Mouse (Mus musculus) liver, embryonic 14.5 days (tissue): ENCODE results near the gene Gpat3. TPM values are rescaled to one million over a fixed set of nuclear protein-coding genes. Genes with fewer than 3 reads are reported as not detected.

ENCODE experiments used
- ATAC-seq: fragments of 200-750 bp; cut with Nextera tagmentation; 2 replicates; pipeline ENCODE4 v1.8.0; 2017; ENCODE audit warnings: moderate number of reproducible peaks, mild to moderate bottlenecking, moderate library complexity; ENCODE audit not compliant: insufficient read depth
- DNase-seq, 3 experiments: peaks; one replicate each; pipeline ENCODE4 v3.0.0-alpha.2; 2012 to 2013; ENCODE audit warnings: low read depth in 3 of 3, low spot score in 3 of 3
- H3K27ac ChIP-seq: fragments of 300-500 bp; sonication (generic); 2 replicates; pipeline ENCODE4 v1.5.1; 2014; ENCODE audit warnings: moderate library complexity, mild to moderate bottlenecking, control low read depth, inconsistent platforms
- H3K27me3 ChIP-seq: fragments of 300-500 bp; sonication (generic); 2 replicates; pipeline ENCODE4 v1.6.1; 2014; ENCODE audit warnings: mild to moderate bottlenecking, low read length, moderate library complexity; ENCODE audit not compliant: control insufficient read depth, insufficient read depth
- H3K36me3 ChIP-seq: fragments of 300-500 bp; sonication (generic); replicated peaks from 2 replicates; pipeline ENCODE4 v1.6.1; 2014; ENCODE audit warnings: low read depth; ENCODE audit not compliant: control insufficient read depth, insufficient read depth
- H3K4me1 ChIP-seq, 2 experiments: fragments of 200-500 bp in 1 of 2; fragments of 300-500 bp in 1 of 2; sonication (generic) in 1 of 2; replicated peaks; 2 replicates each; pipeline ENCODE4 v1.6.1; 2012 to 2014; ENCODE audit warnings: antibody characterized with exemption in 1 of 2, inconsistent platforms in 1 of 2, low read length in 1 of 2; ENCODE audit not compliant: control insufficient read depth in 2 of 2, insufficient read depth in 2 of 2
- H3K4me2 ChIP-seq: fragments of 300-500 bp; sonication (generic); 2 replicates; pipeline ENCODE4 v1.6.1; 2014; ENCODE audit warnings: low read depth, mild to moderate bottlenecking, control low read depth, moderate library complexity
- H3K4me3 ChIP-seq, 2 experiments: fragments of 200-500 bp in 1 of 2; fragments of 300-500 bp in 1 of 2; sonication (generic) in 1 of 2; 2 replicates each; pipeline ENCODE4 v1.5.1; 2012 to 2014; ENCODE audit warnings: low read depth in 2 of 2, low read length in 2 of 2, mild to moderate bottlenecking in 2 of 2, control low read depth in 1 of 2, inconsistent platforms in 1 of 2, moderate library complexity in 1 of 2; ENCODE audit not compliant: insufficient read depth in 1 of 2
- H3K9ac ChIP-seq: fragments of 300-500 bp; sonication (generic); replicated peaks from 2 replicates; pipeline ENCODE4 v1.6.1; 2014; ENCODE audit warnings: mild to moderate bottlenecking, control low read depth, moderate library complexity
- H3K9me3 ChIP-seq: fragments of 300-500 bp; sonication (generic); 2 replicates; pipeline ENCODE4 v1.6.1; 2016; ENCODE audit warnings: low read length, mixed read lengths; ENCODE audit not compliant: control insufficient read depth
- CTCF ChIP-seq: IDR thresholded peaks from 2 replicates; pipeline ENCODE4 v1.5.1; 2016; ENCODE audit warnings: antibody characterized with exemption, low read depth, control low read depth
- EP300 ChIP-seq: IDR thresholded peaks from 2 replicates; pipeline ENCODE4 v1.6.1; 2016; ENCODE audit warnings: antibody characterized with exemption, low read depth
- WGBS: fragments of 180-500 bp; shearing (Covaris S2); extraction: QIAGEN DNeasy Blood & Tissue Kit; methylation state at CpG from one replicate; pipeline ENCODE4 v1.1.7; 2014; ENCODE audit not compliant: insufficient replicate concordance; 5-methylcytosine and 5-hydroxymethylcytosine counted together
- polyA plus RNA-seq, 2 experiments: library from polyadenylated mRNA; depleted of rRNA in 1 of 2; stranded (reverse) in 1 of 2; unstranded in 1 of 2; fragments of >200 nt; fragmentation: Nextera tagmentation in 1 of 2; extraction: Ambion mirVana in 1 of 2; gene quantifications; 2 replicates each; pipeline versions ENCODE4 v1.2.1 to v1.2.3; 2012 to 2014

Gene Gpat3
- polyA plus RNA-seq, 2 experiments, result 0.77 to 0.94 TPM

GRCm38 (mm10) chr5:100911502-100912097 is 66.1 kb downstream of the Gpat3 start:
- Histone ChIP-seq H3K9ac (no peak overlapping the region), H3K36me3 (no peaks in the 10 kb centered on the region), H3K4me3 (no peak overlapping the region), H3K27me3 (no peaks in the 10 kb centered on the region), H3K27ac (no peak overlapping the region), H3K9me3 (no peaks in the 10 kb centered on the region), H3K4me2 (no peak overlapping the region), H3K4me1 (no peaks in the 10 kb centered on the region; a peak in 1 of 4 replicates)
- ATAC-seq (no peak), DNase-seq (no peak)
- TF ChIP-seq EP300 (no peak), CTCF (peak; percentile 41)
- WGBS, result 64% methylated on average over 19 of the region's 19 CpGs

GRCm38 (mm10) chr5:100912366-100912765 is 66.9 kb downstream of the Gpat3 start:
- DNase-seq (no peak), ATAC-seq (no peak)
- TF ChIP-seq EP300, result no peak
- no peak for TF ChIP-seq CTCF
- H3K27ac ChIP-seq, result no peak overlapping the region
- 57% methylated on average over 7 of the region's 7 CpGs for WGBS
- no peaks in the 10 kb centered on the region for H3K36me3 ChIP-seq
- no peaks in the 10 kb centered on the region for H3K27me3 ChIP-seq
- no peak overlapping the region for H3K9ac ChIP-seq
- H3K4me1 ChIP-seq, result peaks cover 0 to 3% of the 10 kb centered on the region in 2 experiments; a peak in 1 of 4 replicates
- H3K9me3 ChIP-seq, result no peaks in the 10 kb centered on the region
- H3K4me3 ChIP-seq, result no peak overlapping the region
- H3K4me2 ChIP-seq, result no peak overlapping the region

- Histone ChIP-seq H3K4me3 (no peak overlapping the region), H3K4me2 (no peak overlapping the region), H3K9ac (no peak overlapping the region), H3K27ac (no peak overlapping the region), H3K4me1 (peaks cover 0 to 3% of the 10 kb centered on the region in 2 experiments; a peak in 1 of 4 replicates), H3K27me3 (no peaks in the 10 kb centered on the region), H3K36me3 (no peaks in the 10 kb centered on the region), H3K9me3 (no peaks in the 10 kb centered on the region)
- DNase-seq, result no peak
- TF ChIP-seq EP300 (no peak), CTCF (no peak)
- 56% methylated on average over 9 of the region's 9 CpGs for WGBS
- ATAC-seq, result no peak
Observed at GRCm38 (mm10) chr5:100913274-100913673, 67.8 kb downstream of the Gpat3 start.

GRCm38 (mm10) chr5:100914989-100915388 is 69.5 kb downstream of the Gpat3 start:
- ATAC-seq (no peak), DNase-seq (no peak)
- Histone ChIP-seq H3K27ac (no peak overlapping the region), H3K36me3 (no peaks in the 10 kb centered on the region), H3K4me3 (no peak overlapping the region), H3K4me2 (no peak overlapping the region), H3K4me1 (peaks cover 0 to 3% of the 10 kb centered on the region in 2 experiments; a peak in 1 of 4 replicates), H3K9me3 (no peaks in the 10 kb centered on the region), H3K9ac (no peak overlapping the region), H3K27me3 (no peaks in the 10 kb centered on the region)
- WGBS, result 16% methylated on average over 7 of the region's 7 CpGs
- TF ChIP-seq CTCF (peak; percentile 74), EP300 (no peak)

- 23% methylated on average over 5 of the region's 5 CpGs for WGBS
Observed at GRCm38 (mm10) chr5:100915411-100915810, 69.9 kb downstream of the Gpat3 start.

More at GRCm38 (mm10) chr5:100915411-100915810, 69.9 kb downstream of the Gpat3 start:
- Histone ChIP-seq H3K4me3 (no peak overlapping the region), H3K27me3 (no peaks in the 10 kb centered on the region), H3K36me3 (no peaks in the 10 kb centered on the region), H3K9ac (no peak overlapping the region), H3K4me2 (no peak overlapping the region), H3K4me1 (peaks cover 0 to 3% of the 10 kb centered on the region in 2 experiments; a peak in 1 of 4 replicates), H3K27ac (no peak overlapping the region), H3K9me3 (no peaks in the 10 kb centered on the region)
- DNase-seq, result no peak
- TF ChIP-seq EP300 (no peak), CTCF (no peak)
- no peak for ATAC-seq
